In genomic region chr11:97714784-97715760, GRCm38 (mm10) we compare ENCODE assay signal across 11 mouse cellular contexts. TPM values are rescaled to one million over a fixed set of nuclear protein-coding genes. Genes with fewer than 3 reads are reported as not detected.
A peak's percentile ranks its signal among the peaks of the same experiment; 100 is the strongest.
DNase-seq lines count a peak whose midpoint lies in the region; ATAC-seq lines count a peak whose summit lies in the region.
"Had no signal": no experiment of that assay in that cellular context is flagged by ENCODE, and none has a peak within 500 bp of the region (broad histone marks: within the 10 kb centered on the region; RNA-seq: fewer than 3 reads in every experiment).

No protein-coding gene starts in this region.

- peaks cover 25% of the 10 kb centered on the region; the same call in 1 of the 2 replicates for H3K4me1 ChIP-seq in heart, embryonic 12.5 days (replicated peaks)
- no peaks in the 10 kb centered on the region for H3K4me1 ChIP-seq in forebrain, embryonic 10.5 days

- H3K4me2 ChIP-seq in heart, embryonic 12.5 days, result no peak overlapping the region

- intact Hi-C loops in heart, postnatal 10 days (cut with DNase I), result no loop called here

- H3K27me3 ChIP-seq in heart, embryonic 12.5 days (replicated peaks), result no peaks in the 10 kb centered on the region
- H3K27me3 ChIP-seq in forebrain, embryonic 10.5 days (ENCODE audit: poor library complexity, severe bottlenecking), result no peaks in the 10 kb centered on the region

- no peak overlapping the region for H3K4me3 ChIP-seq in heart, embryonic 12.5 days
- no peak overlapping the region for H3K4me3 ChIP-seq in forebrain, embryonic 10.5 days

- H3K9ac ChIP-seq in heart, embryonic 12.5 days, result no peak overlapping the region

- WGBS in heart, embryonic 12.5 days, result 73% methylated on average over 14 of the region's 14 CpGs
- WGBS in forebrain, embryonic 10.5 days, result 93% methylated on average over 14 of the region's 14 CpGs

- peaks cover 75% of the 10 kb centered on the region for H3K36me3 ChIP-seq in heart, embryonic 12.5 days
- peaks cover 97% of the 10 kb centered on the region for H3K36me3 ChIP-seq in forebrain, embryonic 10.5 days (replicated peaks)

- H3K9me3 ChIP-seq in heart, embryonic 12.5 days (replicated peaks), result no peaks in the 10 kb centered on the region
- H3K9me3 ChIP-seq in forebrain, embryonic 10.5 days, result no peaks in the 10 kb centered on the region

- H3K27ac ChIP-seq in heart, embryonic 12.5 days (ENCODE audit: poor library complexity, severe bottlenecking), result no peak overlapping the region
- H3K27ac ChIP-seq in forebrain, embryonic 10.5 days, result no peak overlapping the region

- no peak for ATAC-seq in heart, embryonic 12.5 days (ENCODE audit: insufficient number of reproducible peaks, low FRiP score)
- no peak for ATAC-seq in inflammation-experienced regulatory T-cells, adult 6 months

- DNase-seq in heart, adult 18-20 months, result peak; percentile 47 to 60
- DNase-seq in testis, postnatal 10 days (ENCODE audit: low spot score), result peak; percentile 59
- no peak for DNase-seq in testis, postnatal 14 days (ENCODE audit: low spot score)
- peak; percentile 41 to 51 for DNase-seq in heart, postnatal 10 days
- no peak for DNase-seq in embryo, embryonic 10 days (ENCODE audit: low spot score)
- DNase-seq in forebrain, embryonic 10.5 days (ENCODE audit: extremely low spot score, low spot score), result no peak
- DNase-seq: kidney, adult 2 months; right cerebral cortex, postnatal 4 days; thymus, postnatal 14 days had no signal

RNA-seq across cellular contexts. Expression of gene Psmb3, which starts 11.9 kb away (rescaled TPM):
- total RNA-seq in heart, adult 18-20 months (2021), result 100 to 1,000 TPM; 135 to 150 TPM
- polyA plus RNA-seq in heart, embryonic 12.5 days (2016; fragmentation: Nextera tagmentation; extraction: Ambion mirVana), result 342 and 374 TPM in 2 replicates
- 100 to 1,000 TPM; 184 to 186 TPM for total RNA-seq in heart, postnatal 10 days (2021)
- 100 to 1,000 TPM; 461 to 576 (median 475) TPM for polyA plus RNA-seq in inflammation-experienced regulatory T-cells, adult 6 months (2017; shearing (Covaris generic))
- 627 and 634 TPM in 2 replicates for polyA plus RNA-seq in forebrain, embryonic 10.5 days (2016; fragmentation: Nextera tagmentation; extraction: Ambion mirVana)

RNA-seq across cellular contexts. Expression of gene Pcgf2, which starts 14.8 kb away (rescaled TPM):
- total RNA-seq in heart, adult 18-20 months (2021), result 1 to 10 TPM; 4.8 to 4.9 TPM
- 11.0 and 12.3 TPM in 2 replicates for polyA plus RNA-seq in heart, embryonic 12.5 days (2016; fragmentation: Nextera tagmentation; extraction: Ambion mirVana)
- 10 to 100 TPM; 21.4 to 21.7 TPM for total RNA-seq in heart, postnatal 10 days (2021)
- 1 to 10 TPM; 4.6 to 6.9 (median 5.4) TPM for polyA plus RNA-seq in inflammation-experienced regulatory T-cells, adult 6 months (2017; shearing (Covaris generic))
- 18.4 and 20.9 TPM in 2 replicates for polyA plus RNA-seq in forebrain, embryonic 10.5 days (2016; fragmentation: Nextera tagmentation; extraction: Ambion mirVana)

RNA-seq across cellular contexts. Expression of gene Pip4k2b, which starts 29.4 kb away (rescaled TPM):
- 10 to 100 TPM; 23.7 to 24.1 TPM for total RNA-seq in heart, adult 18-20 months (2021)
- 1.3 and 1.4 TPM in 2 replicates for polyA plus RNA-seq in heart, embryonic 12.5 days (2016; fragmentation: Nextera tagmentation; extraction: Ambion mirVana)
- 10 to 100 TPM; 19.4 to 26.7 TPM for total RNA-seq in heart, postnatal 10 days (2021)
- polyA plus RNA-seq in inflammation-experienced regulatory T-cells, adult 6 months (2017; shearing (Covaris generic)), result 1 to 10 TPM; 2.4 to 2.9 (median 2.6) TPM
- 1.3 and 2.1 TPM in 2 replicates for polyA plus RNA-seq in forebrain, embryonic 10.5 days (2016; fragmentation: Nextera tagmentation; extraction: Ambion mirVana)

RNA-seq across cellular contexts. Expression of gene Cisd3, which starts 29.4 kb away (rescaled TPM):
- 100 to 1,000 TPM; 134 to 145 TPM for total RNA-seq in heart, adult 18-20 months (2021)
- polyA plus RNA-seq in heart, embryonic 12.5 days (2016; fragmentation: Nextera tagmentation; extraction: Ambion mirVana), result 40.5 and 44.8 TPM in 2 replicates
- total RNA-seq in heart, postnatal 10 days (2021), result 100 to 1,000 TPM; 120 TPM
- polyA plus RNA-seq in inflammation-experienced regulatory T-cells, adult 6 months (2017; shearing (Covaris generic)), result 100 to 1,000 TPM in 1 of 3 experiments, 10 to 100 TPM in 2; 69.0 to 129 (median 86.9) TPM
- polyA plus RNA-seq in forebrain, embryonic 10.5 days (2016; fragmentation: Nextera tagmentation; extraction: Ambion mirVana), result 17.0 and 21.7 TPM in 2 replicates

RNA-seq across cellular contexts. Expression of gene Cwc25, which starts 51.3 kb away (rescaled TPM):
- total RNA-seq in heart, adult 18-20 months (2021), result 1 to 10 TPM; 6.4 to 8.4 TPM
- polyA plus RNA-seq in heart, embryonic 12.5 days (2016; fragmentation: Nextera tagmentation; extraction: Ambion mirVana), result 10.9 and 11.4 TPM in 2 replicates
- total RNA-seq in heart, postnatal 10 days (2021), result 10 to 100 TPM; 10.8 to 11.8 TPM
- polyA plus RNA-seq in inflammation-experienced regulatory T-cells, adult 6 months (2017; shearing (Covaris generic)), result 10 to 100 TPM; 23.0 to 28.1 (median 23.0) TPM
- 20.3 and 22.0 TPM in 2 replicates for polyA plus RNA-seq in forebrain, embryonic 10.5 days (2016; fragmentation: Nextera tagmentation; extraction: Ambion mirVana)

Comparison
In these comparisons a context has a peak if more than half of its experiments do, and no peak if none do; other contexts are left out.
1. DNase-seq: peak in heart, adult 18-20 months (2 of 2), testis, postnatal 10 days (single experiment) and heart, postnatal 10 days (2 of 2); none in testis, postnatal 14 days (single experiment), embryo, embryonic 10 days (single experiment) and forebrain, embryonic 10.5 days (single experiment).